ENCODE assay signal across 14 mouse cellular contexts in genomic region chr3:149174689-149175390, GRCm38 (mm10).
DNase-seq lines count a peak whose midpoint lies in the region; ATAC-seq lines count a peak whose summit lies in the region.
"Had no signal": no experiment of that assay in that cellular context is flagged by ENCODE, and none has a peak within 500 bp of the region (broad histone marks: within the 10 kb centered on the region; RNA-seq: fewer than 3 reads in every experiment).

No protein-coding gene starts in this region.

- H3K4me2 ChIP-seq in forebrain, embryonic 11.5 days (ENCODE audit: low read depth, low read length, severe bottlenecking), result no peak overlapping the region
- no peak overlapping the region for H3K4me2 ChIP-seq in liver, embryonic 13.5 days
- no peak overlapping the region for H3K4me2 ChIP-seq in hindbrain, embryonic 16.5 days (ENCODE audit: low read length)
- H3K4me2 ChIP-seq: limb, embryonic 15.5 days; neural tube, embryonic 13.5 days had no signal

- H3K9ac ChIP-seq in forebrain, embryonic 11.5 days (ENCODE audit: low read length), result no peak overlapping the region
- H3K9ac ChIP-seq in liver, embryonic 13.5 days, result no peak overlapping the region
- H3K9ac ChIP-seq in hindbrain, embryonic 16.5 days (ENCODE audit: low read depth, low read length), result no peak overlapping the region
- H3K9ac ChIP-seq: limb, embryonic 15.5 days; neural tube, embryonic 13.5 days had no signal

- H3K27ac ChIP-seq in forebrain, embryonic 11.5 days (ENCODE audit: low read depth, low read length), result no peak overlapping the region
- no peak overlapping the region for H3K27ac ChIP-seq in forebrain, embryonic 10.5 days
- H3K27ac ChIP-seq in liver, embryonic 13.5 days, result no peak overlapping the region
- H3K27ac ChIP-seq in hindbrain, embryonic 16.5 days (ENCODE audit: low read depth, low read length), result no peak overlapping the region
- H3K27ac ChIP-seq: limb, embryonic 15.5 days; neural tube, embryonic 13.5 days had no signal

- intact Hi-C loops in gastrocnemius, postnatal 14 days (cut with DNase I; ENCODE audit: low total_unique reads), result no loop called here

- peak; percentile 49; the same call in 1 of the 2 replicates for ATAC-seq in forebrain, embryonic 11.5 days (replicated peaks; ENCODE audit: low FRiP score)
- ATAC-seq in liver, embryonic 13.5 days (ENCODE audit: low read depth), result 0 out of 2 replicates have a peak, but pooled peaks have one; percentile 3
- peak; percentile 78; the same call in 1 of the 2 replicates for ATAC-seq in hindbrain, embryonic 16.5 days

- H3K36me3 ChIP-seq in forebrain, embryonic 11.5 days (ENCODE audit: control insufficient read depth, insufficient read depth, low read length), result no peaks in the 10 kb centered on the region
- H3K36me3 ChIP-seq in forebrain, embryonic 10.5 days (replicated peaks), result no peaks in the 10 kb centered on the region
- no peaks in the 10 kb centered on the region for H3K36me3 ChIP-seq in liver, embryonic 13.5 days
- no peaks in the 10 kb centered on the region for H3K36me3 ChIP-seq in hindbrain, embryonic 16.5 days (ENCODE audit: control insufficient read depth, insufficient read depth, low read length)
- H3K36me3 ChIP-seq: limb, embryonic 15.5 days; neural tube, embryonic 13.5 days had no signal

- no peak for DNase-seq in forebrain, embryonic 11.5 days (ENCODE audit: low spot score)
- no peak for DNase-seq in forebrain, embryonic 10.5 days (ENCODE audit: extremely low spot score, low spot score)
- DNase-seq in liver, embryonic 13.5 days, result no peak
- DNase-seq in liver, result no peak
- peak; percentile 39 for DNase-seq in right cerebral cortex, postnatal 4 days
- DNase-seq in gastrocnemius, postnatal 14 days, result no peak
- no peak for DNase-seq in cerebellum, adult 11-12 months
- DNase-seq: B cell, adult 2 months; gastrocnemius, postnatal 36 days; kidney, adult 18-20 months had no signal

- no peak overlapping the region for H3K4me3 ChIP-seq in forebrain, embryonic 11.5 days (ENCODE audit: low read depth, low read length)
- H3K4me3 ChIP-seq in forebrain, embryonic 10.5 days, result no peak overlapping the region
- no peak overlapping the region for H3K4me3 ChIP-seq in liver, embryonic 13.5 days (replicated peaks)
- H3K4me3 ChIP-seq in hindbrain, embryonic 16.5 days (ENCODE audit: low read length), result no peak overlapping the region
- H3K4me3 ChIP-seq: erythroblast, embryonic 14.5 days; limb, embryonic 15.5 days; neural tube, embryonic 13.5 days had no signal

- no peaks in the 10 kb centered on the region for H3K27me3 ChIP-seq in forebrain, embryonic 11.5 days (ENCODE audit: control insufficient read depth, insufficient read depth, low read length)
- H3K27me3 ChIP-seq in forebrain, embryonic 10.5 days (ENCODE audit: poor library complexity, severe bottlenecking), result peaks cover 86% of the 10 kb centered on the region
- no peaks in the 10 kb centered on the region for H3K27me3 ChIP-seq in liver, embryonic 13.5 days
- no peaks in the 10 kb centered on the region for H3K27me3 ChIP-seq in hindbrain, embryonic 16.5 days (replicated peaks; ENCODE audit: control insufficient read depth, insufficient read depth, low read length)
- H3K27me3 ChIP-seq: limb, embryonic 15.5 days; neural tube, embryonic 13.5 days had no signal

- H3K4me1 ChIP-seq in forebrain, embryonic 11.5 days (replicated peaks; ENCODE audit: control insufficient read depth, insufficient read depth, low read length), result no peaks in the 10 kb centered on the region; the same call in 1 of the 2 replicates
- H3K4me1 ChIP-seq in forebrain, embryonic 10.5 days, result peaks cover 25% of the 10 kb centered on the region
- no peaks in the 10 kb centered on the region; the same call in 1 of the 2 replicates for H3K4me1 ChIP-seq in liver, embryonic 13.5 days (replicated peaks)
- H3K4me1 ChIP-seq in hindbrain, embryonic 16.5 days (ENCODE audit: control insufficient read depth, insufficient read depth, low read depth, low read length), result no peaks in the 10 kb centered on the region

- 73% methylated on average over 11 of the region's 11 CpGs for WGBS in forebrain, embryonic 11.5 days
- WGBS in forebrain, embryonic 10.5 days, result 74% methylated on average over 11 of the region's 11 CpGs
- WGBS in liver, embryonic 13.5 days (ENCODE audit: insufficient replicate concordance), result 39% methylated on average over 11 of the region's 11 CpGs
- 59% methylated on average over 11 of the region's 11 CpGs for WGBS in hindbrain, embryonic 16.5 days

- no peaks in the 10 kb centered on the region for H3K9me3 ChIP-seq in forebrain, embryonic 11.5 days (ENCODE audit: control insufficient read depth, low read length)
- H3K9me3 ChIP-seq in forebrain, embryonic 10.5 days, result no peaks in the 10 kb centered on the region
- no peaks in the 10 kb centered on the region for H3K9me3 ChIP-seq in liver, embryonic 13.5 days (replicated peaks)
- no peaks in the 10 kb centered on the region for H3K9me3 ChIP-seq in hindbrain, embryonic 16.5 days (ENCODE audit: control insufficient read depth, low read length)
- H3K9me3 ChIP-seq: limb, embryonic 15.5 days; neural tube, embryonic 13.5 days had no signal

Comparison
In these comparisons a context has a peak if more than half of its experiments do, and no peak if none do; other contexts are left out.
1. ATAC-seq: peak in every context shown above with its lines; median percentile 78 in hindbrain, embryonic 16.5 days; 49 in forebrain, embryonic 11.5 days; 3 in liver, embryonic 13.5 days.